Mouse (Mus musculus) intestine, postnatal 0 days (tissue): ENCODE data around the gene Ccn2. TPM values are rescaled to one million over a fixed set of nuclear protein-coding genes. Genes with fewer than 3 reads are reported as not detected.
A peak's percentile ranks its signal among the peaks of the same experiment; 100 is the strongest.

Source experiments
- ATAC-seq: fragments of 200-750 bp; cut with Nextera tagmentation; 2 replicates; pipeline ENCODE4 v1.8.0; 2017; ENCODE audit warnings: mild to moderate bottlenecking, moderate TSS enrichment, moderate library complexity
- H3K27ac ChIP-seq: fragments of 300-500 bp; sonication (generic); 2 replicates; pipeline ENCODE4 v1.5.1; 2014; ENCODE audit warnings: mild to moderate bottlenecking, low read depth, low read length, moderate library complexity
- H3K27me3 ChIP-seq: fragments of 300-500 bp; sonication (generic); replicated peaks from 2 replicates; pipeline ENCODE4 v1.6.1; 2014; ENCODE audit warnings: low read length, mixed read lengths; ENCODE audit not compliant: control insufficient read depth, insufficient read depth
- H3K36me3 ChIP-seq: fragments of 300-500 bp; sonication (generic); 2 replicates; pipeline ENCODE4 v1.6.1; 2014; ENCODE audit warnings: mild to moderate bottlenecking, moderate library complexity; ENCODE audit not compliant: control insufficient read depth, insufficient read depth
- H3K4me1 ChIP-seq: fragments of 300-500 bp; sonication (generic); replicated peaks from 2 replicates; pipeline ENCODE4 v1.6.1; 2014; ENCODE audit warnings: antibody characterized with exemption, low read length, mixed read lengths; ENCODE audit not compliant: control insufficient read depth, insufficient read depth
- H3K4me2 ChIP-seq: fragments of 300-500 bp; sonication (generic); replicated peaks from 2 replicates; pipeline ENCODE4 v1.6.1; 2014; ENCODE audit warnings: low read depth, mild to moderate bottlenecking, moderate library complexity
- H3K4me3 ChIP-seq: fragments of 300-500 bp; sonication (generic); 2 replicates; pipeline ENCODE4 v1.5.1; 2014; ENCODE audit warnings: low read depth, low read length
- H3K9ac ChIP-seq: fragments of 300-500 bp; sonication (generic); 2 replicates; pipeline ENCODE4 v1.6.1; 2014; ENCODE audit warnings: mild to moderate bottlenecking, low read depth, low read length
- H3K9me3 ChIP-seq: fragments of 300-500 bp; sonication (generic); 2 replicates; pipeline ENCODE4 v1.6.1; 2016; ENCODE audit warnings: mixed run types; ENCODE audit not compliant: control insufficient read depth
- CTCF ChIP-seq: sonication (generic); IDR thresholded peaks from 2 replicates; pipeline ENCODE4 v1.5.1; 2016; ENCODE audit warnings: low read depth, mild to moderate bottlenecking, control low read depth, antibody characterized with exemption, moderate library complexity
- WGBS: fragments of 180-500 bp; shearing (Covaris S2); extraction: QIAGEN DNeasy Blood & Tissue Kit; methylation state at CpG from one replicate; pipeline ENCODE4 v1.1.7; 2014; 5-methylcytosine and 5-hydroxymethylcytosine counted together
- polyA plus RNA-seq: library from polyadenylated mRNA; unstranded; fragments of >200 nt; fragmentation: Nextera tagmentation; extraction: Ambion mirVana; gene quantifications from 2 replicates; pipeline ENCODE4 v1.2.1, GENCODE M21; 2015

Ccn2 gene
- polyA plus RNA-seq, 1 experiment from 2014 or later: 7.8 TPM

DNA sequence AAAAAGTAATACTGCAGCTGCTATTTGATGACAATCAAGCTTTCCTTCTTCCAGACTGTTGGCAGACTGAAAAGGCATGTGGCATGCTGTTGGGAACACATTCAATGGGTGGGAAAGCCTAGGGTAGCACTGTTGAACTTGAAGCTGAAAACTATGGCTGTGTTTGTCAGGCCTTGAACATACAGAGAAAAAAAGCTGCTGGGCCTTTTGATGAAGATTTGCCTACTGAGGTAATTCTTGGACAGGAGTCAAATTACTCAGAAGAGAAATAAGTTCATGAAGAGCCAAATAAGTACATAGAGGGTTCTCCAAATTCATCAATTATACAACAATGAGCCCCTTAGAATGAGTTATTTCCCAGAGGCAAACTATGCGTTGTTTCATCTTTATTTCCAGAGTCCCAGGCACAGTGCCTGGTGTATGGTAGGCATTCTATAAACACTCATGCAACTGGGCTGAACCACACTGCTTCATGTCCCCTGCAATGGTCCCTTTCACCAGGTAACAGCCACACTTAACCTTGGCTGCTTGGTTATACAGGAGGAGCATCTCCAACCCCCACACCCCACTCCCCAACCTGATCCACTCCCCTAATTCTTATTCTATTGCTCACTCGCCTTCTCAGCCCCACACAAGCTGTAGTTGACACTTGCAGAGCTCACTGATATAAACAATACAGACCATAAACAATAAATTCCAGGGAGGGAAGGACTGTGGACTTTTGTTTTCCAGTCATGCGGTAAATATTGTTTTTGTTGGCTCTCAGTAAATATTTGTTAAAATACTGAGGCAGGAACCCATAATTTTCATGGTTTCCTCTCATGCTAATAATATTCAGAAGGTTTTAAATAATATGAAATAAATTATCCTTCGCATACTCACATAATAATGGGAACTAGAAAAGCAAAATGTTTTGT, 22.9 kb upstream of the Ccn2 start:
- no peaks in the 10 kb centered on the region for H3K9me3 ChIP-seq
- TF ChIP-seq CTCF: no peak
- no peaks in the 10 kb centered on the region for H3K36me3 ChIP-seq
- H3K4me2 ChIP-seq: no peak overlapping the region
- no peak for ATAC-seq
- no peak overlapping the region for H3K4me3 ChIP-seq
- no peaks in the 10 kb centered on the region for H3K4me1 ChIP-seq
- 65% methylated on average over 4 of the region's 4 CpGs for WGBS
- no peak overlapping the region for H3K9ac ChIP-seq
- no peaks in the 10 kb centered on the region for H3K27me3 ChIP-seq
- H3K27ac ChIP-seq: peak overlapping the region; percentile 35; the same call in 1 of the 2 replicates

DNA sequence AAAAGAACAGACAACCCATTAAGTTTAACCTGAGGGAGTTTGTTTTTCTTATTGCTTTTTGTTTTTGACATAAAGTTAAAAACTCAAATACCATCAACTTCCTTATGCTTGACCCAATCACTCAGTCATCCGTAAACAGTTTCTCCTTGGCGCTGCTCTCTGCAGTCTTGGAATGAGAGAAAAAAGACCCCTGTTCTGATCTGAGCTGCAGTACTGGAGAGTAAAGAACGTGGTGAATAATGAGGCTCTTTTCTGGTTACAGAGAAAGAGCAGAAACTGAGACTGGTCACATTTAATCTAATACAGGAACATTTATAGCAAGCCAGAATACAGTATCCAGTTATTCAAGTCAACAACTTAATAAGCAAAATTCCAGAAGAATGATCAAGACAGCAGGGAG, 21.8 kb upstream of the Ccn2 start:
- no peaks in the 10 kb centered on the region for H3K4me1 ChIP-seq
- H3K4me2 ChIP-seq: no peak overlapping the region
- H3K9me3 ChIP-seq: no peaks in the 10 kb centered on the region
- no peak for ATAC-seq
- 62% methylated on average over 3 of the region's 3 CpGs for WGBS
- no peak overlapping the region for H3K27ac ChIP-seq
- no peak overlapping the region for H3K9ac ChIP-seq
- H3K36me3 ChIP-seq: no peaks in the 10 kb centered on the region
- no peak overlapping the region for H3K4me3 ChIP-seq
- no peaks in the 10 kb centered on the region for H3K27me3 ChIP-seq
- no peak for TF ChIP-seq CTCF

DNA sequence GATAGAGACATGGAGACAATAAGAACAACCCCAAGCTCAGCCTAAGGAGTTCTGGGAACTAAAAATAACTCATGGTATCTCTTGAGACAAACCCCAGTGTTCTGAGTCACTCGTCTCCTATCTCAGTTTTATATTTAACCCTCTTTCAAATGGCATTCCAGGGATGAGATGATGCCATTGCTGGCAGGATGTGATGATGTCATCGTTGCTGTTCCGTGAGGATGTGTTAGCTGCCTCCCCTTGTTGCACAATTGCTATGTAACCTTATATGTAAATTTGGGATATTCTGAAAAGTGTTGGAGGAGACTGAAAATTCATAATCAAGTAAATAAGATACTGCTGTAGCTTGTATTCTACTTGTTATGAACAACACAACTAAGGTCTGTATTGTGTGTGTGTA, 14.2 kb upstream of the Ccn2 start:
- TF ChIP-seq CTCF: no peak
- WGBS: 63% methylated on average over 3 of the region's 3 CpGs
- no peaks in the 10 kb centered on the region for H3K36me3 ChIP-seq
- H3K4me3 ChIP-seq: no peak overlapping the region
- H3K4me2 ChIP-seq: no peak overlapping the region
- no peaks in the 10 kb centered on the region for H3K27me3 ChIP-seq
- ATAC-seq: no peak
- H3K4me1 ChIP-seq: no peaks in the 10 kb centered on the region
- H3K9ac ChIP-seq: no peak overlapping the region
- no peaks in the 10 kb centered on the region for H3K9me3 ChIP-seq
- no peak overlapping the region for H3K27ac ChIP-seq

DNA sequence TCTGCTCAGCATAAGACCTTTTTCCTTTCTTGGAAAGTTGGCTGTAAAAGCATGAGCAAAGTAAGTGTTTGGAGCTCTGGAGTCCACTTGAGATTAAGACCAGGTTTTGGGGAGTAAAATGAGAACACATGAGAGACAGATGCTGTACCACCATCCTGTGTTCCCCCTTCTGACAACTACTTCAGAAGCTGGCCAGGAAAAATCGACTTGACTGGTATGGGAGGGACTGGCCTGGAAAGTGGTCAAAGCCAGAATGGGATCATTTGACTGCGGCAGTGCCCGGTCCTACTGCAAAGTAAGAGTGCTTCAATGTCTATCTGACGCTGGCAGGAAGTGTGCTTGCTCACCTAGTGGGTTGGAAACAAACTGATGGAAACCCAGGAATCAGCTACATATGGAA, 6.4 kb upstream of the Ccn2 start:
- Histone ChIP-seq H3K9ac (no peak overlapping the region), H3K27ac (no peak overlapping the region), H3K9me3 (no peaks in the 10 kb centered on the region), H3K4me1 (no peaks in the 10 kb centered on the region; the same call in 1 of the 2 replicates), H3K36me3 (no peaks in the 10 kb centered on the region), H3K4me2 (no peak overlapping the region), H3K4me3 (no peak overlapping the region), H3K27me3 (no peaks in the 10 kb centered on the region)
- TF ChIP-seq CTCF: no peak
- 83% methylated on average over 4 of the region's 4 CpGs for WGBS
- ATAC-seq: no peak

DNA sequence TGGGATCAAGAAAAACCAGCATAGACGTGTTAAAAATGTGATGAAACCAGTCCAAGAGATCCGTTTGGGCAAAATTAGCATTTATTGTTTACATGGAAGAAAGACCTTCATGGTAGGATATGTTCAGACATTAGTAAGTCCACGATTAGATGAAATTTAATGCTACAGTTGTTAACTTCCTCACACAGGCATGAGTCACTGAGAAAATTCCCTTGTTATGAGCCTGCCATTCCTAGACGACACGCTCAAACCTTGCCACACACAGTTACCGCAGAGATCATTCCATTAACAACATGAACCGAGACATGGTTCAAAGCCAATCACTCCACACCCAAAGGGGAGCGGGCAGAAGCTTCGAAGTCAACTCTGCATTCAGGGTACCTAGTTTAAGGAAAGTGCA, 6.0 kb upstream of the Ccn2 start:
- H3K4me3 ChIP-seq: no peak overlapping the region
- H3K4me1 ChIP-seq: no peaks in the 10 kb centered on the region; the same call in 1 of the 2 replicates
- no peak overlapping the region for H3K27ac ChIP-seq
- no peaks in the 10 kb centered on the region for H3K27me3 ChIP-seq
- WGBS: 89% methylated on average over 9 of the region's 9 CpGs
- TF ChIP-seq CTCF: no peak
- no peak overlapping the region for H3K9ac ChIP-seq
- H3K36me3 ChIP-seq: no peaks in the 10 kb centered on the region
- no peak for ATAC-seq
- no peak overlapping the region for H3K4me2 ChIP-seq
- H3K9me3 ChIP-seq: no peaks in the 10 kb centered on the region

DNA sequence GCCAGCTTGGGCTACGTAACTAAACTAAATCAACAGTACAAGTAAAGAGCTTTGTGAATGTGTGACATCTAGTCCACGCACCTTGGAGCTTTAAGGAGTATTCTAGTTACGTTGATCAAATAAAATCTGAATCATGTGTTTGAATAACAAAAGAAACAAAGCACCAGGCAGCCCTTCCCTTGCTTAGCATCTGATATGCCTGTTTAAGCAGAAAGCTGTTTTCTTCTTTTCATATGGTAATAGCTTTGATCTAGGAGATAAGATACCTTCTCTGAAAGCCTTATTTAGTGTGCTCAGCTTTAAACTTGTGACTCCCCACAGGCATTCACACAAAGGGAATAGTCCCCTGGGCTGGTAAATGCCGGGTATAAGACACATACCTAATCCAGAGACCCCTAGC, 4.7 kb upstream of the Ccn2 start:
- H3K9me3 ChIP-seq: no peaks in the 10 kb centered on the region
- H3K4me3 ChIP-seq: no peak overlapping the region
- H3K4me2 ChIP-seq: no peak overlapping the region
- H3K36me3 ChIP-seq: no peaks in the 10 kb centered on the region
- TF ChIP-seq CTCF: no peak
- no peaks in the 10 kb centered on the region for H3K27me3 ChIP-seq
- no peaks in the 10 kb centered on the region; the same call in 1 of the 2 replicates for H3K4me1 ChIP-seq
- no peak for ATAC-seq
- no peak overlapping the region for H3K27ac ChIP-seq
- 90% methylated on average over 4 of the region's 4 CpGs for WGBS
- H3K9ac ChIP-seq: no peak overlapping the region
